Mouse (Mus musculus) frontal cortex, adult (tissue): ENCODE measurements around the gene Senp2.

Experiments
- ATAC-seq: cut with Nextera tagmentation; 2 replicates; pipeline ENCODE4 v1.9.2; 2017; ENCODE audit warnings: mild to moderate bottlenecking, moderate library complexity, mixed read lengths; ENCODE audit not compliant: low TSS enrichment

The Senp2 gene

GRCm38 (mm10) chr16:22095751-22096150 is 86.5 kb downstream of the Senp2 start:
- no peak for ATAC-seq

- no peak for ATAC-seq
These were observed 88.4 kb downstream of the Senp2 start for GRCm38 (mm10) chr16:22097659-22098058.
